Mouse (Mus musculus) neural tube, embryonic 12.5 days (tissue): ENCODE measurements around the gene Cfap157. TPM values are rescaled to one million over a fixed set of nuclear protein-coding genes. Genes with fewer than 3 reads are reported as not detected.

Experiments
- ATAC-seq: fragments of 200-750 bp; cut with Nextera tagmentation; 2 replicates; pipeline ENCODE4 v1.8.0; 2017; ENCODE audit warnings: low read depth, mild to moderate bottlenecking, moderate TSS enrichment, moderate library complexity; ENCODE audit not compliant: low FRiP score
- H3K27ac ChIP-seq: fragments of 300-500 bp; sonication (generic); 2 replicates; pipeline ENCODE4 v1.5.1; 2016
- H3K27me3 ChIP-seq: fragments of 300-500 bp; sonication (generic); replicated peaks from 2 replicates; pipeline ENCODE4 v1.6.1; 2016; ENCODE audit warnings: mild to moderate bottlenecking
- H3K36me3 ChIP-seq: fragments of 300-500 bp; sonication (generic); 2 replicates; pipeline ENCODE4 v1.6.1; 2016; ENCODE audit warnings: mild to moderate bottlenecking
- H3K4me1 ChIP-seq: fragments of 300-500 bp; sonication (generic); 2 replicates; pipeline ENCODE4 v1.6.1; 2016
- H3K4me2 ChIP-seq: fragments of 300-500 bp; sonication (generic); replicated peaks from 2 replicates; pipeline ENCODE4 v1.6.1; 2016; ENCODE audit warnings: mild to moderate bottlenecking
- H3K4me3 ChIP-seq: fragments of 300-500 bp; sonication (generic); 2 replicates; pipeline ENCODE4 v1.5.1; 2016
- H3K9ac ChIP-seq: fragments of 300-500 bp; sonication (generic); 2 replicates; pipeline ENCODE4 v1.6.1; 2016; ENCODE audit warnings: mild to moderate bottlenecking
- H3K9me3 ChIP-seq: fragments of 300-500 bp; sonication (generic); 2 replicates; pipeline ENCODE4 v1.6.1; 2016; ENCODE audit warnings: mild to moderate bottlenecking
- WGBS: fragments of 180-500 bp; shearing (Covaris S2); methylation state at CpG from one replicate; pipeline ENCODE4 v1.1.7; 2016; 5-methylcytosine and 5-hydroxymethylcytosine counted together
- polyA plus RNA-seq: library from polyadenylated mRNA; unstranded; fragments of >200 nt; fragmentation: Nextera tagmentation; extraction: Ambion mirVana; gene quantifications from 2 replicates; pipeline ENCODE4 v1.2.1, GENCODE M21; 2016

The Cfap157 gene
- polyA plus RNA-seq, 1 experiment from 2014 or later = 0.82 TPM

GRCm38 (mm10) chr2:32727435-32727834 is 56.8 kb downstream of the Cfap157 start:
- Histone ChIP-seq H3K36me3 (no peaks in the 10 kb centered on the region), H3K9ac (peak overlapping the region; percentile 14; the same call in 1 of the 2 replicates), H3K27ac (no peak overlapping the region), H3K4me2 (peak overlapping the region; percentile 57), H3K4me3 (peak overlapping the region; percentile 33), H3K9me3 (no peaks in the 10 kb centered on the region), H3K4me1 (peaks cover 14% of the 10 kb centered on the region; the same call in 1 of the 2 replicates), H3K27me3 (no peaks in the 10 kb centered on the region)
- WGBS = under 1% methylated on average over 16 of the region's 16 CpGs
- peak; percentile 94 for ATAC-seq

Other genes with a start within 250 kb of the Cfap157 start
- gene Fam102a, start 249.1 kb downstream of the Cfap157 start, polyA plus RNA-seq = 11.5 and 14.4 TPM in 2 replicates
- 121 and 124 TPM in 2 replicates for gene Dpm2, start 213.6 kb downstream of the Cfap157 start, polyA plus RNA-seq
- gene Pip5kl1, start 209.6 kb downstream of the Cfap157 start, polyA plus RNA-seq = 3.9 and 4.0 TPM in 2 replicates
- gene 9430097D07Rik, start 208.7 kb downstream of the Cfap157 start, polyA plus RNA-seq = 0.25 and 0.69 TPM in 2 replicates
- 20.4 and 21.4 TPM in 2 replicates for gene St6galnac4, start 197.3 kb downstream of the Cfap157 start, polyA plus RNA-seq
- gene St6galnac6, start 184.7 kb downstream of the Cfap157 start, polyA plus RNA-seq = 10.1 and 11.5 TPM in 2 replicates
- 46.6 and 50.4 TPM in 2 replicates for gene Ak1, start 162.7 kb downstream of the Cfap157 start, polyA plus RNA-seq
- 28.8 and 33.0 TPM in 2 replicates for gene Eng, start 137.8 kb downstream of the Cfap157 start, polyA plus RNA-seq
- gene Fpgs, start 80.3 kb downstream of the Cfap157 start, polyA plus RNA-seq = 16.4 and 17.3 TPM in 2 replicates
- gene Cdk9, start 71.4 kb downstream of the Cfap157 start, polyA plus RNA-seq = 97.8 and 103 TPM in 2 replicates
- gene Sh2d3c, start 63.4 kb downstream of the Cfap157 start, polyA plus RNA-seq = 41.8 and 45.1 TPM in 2 replicates
- gene 6330409D20Rik, start 43.4 kb downstream of the Cfap157 start, polyA plus RNA-seq = 2.1 and 3.1 TPM in 2 replicates
- 55.5 and 56.1 TPM in 2 replicates for gene Tor2a, start 27.2 kb downstream of the Cfap157 start, polyA plus RNA-seq
- 0.32 and 1.2 TPM in 2 replicates for gene Ttc16, start 8.8 kb downstream of the Cfap157 start, polyA plus RNA-seq
- gene Ptrh1, start 8.6 kb downstream of the Cfap157 start, polyA plus RNA-seq = 4.3 and 5.5 TPM in 2 replicates
- gene Stxbp1, start 62.8 kb upstream of the Cfap157 start, polyA plus RNA-seq = 121 and 130 TPM in 2 replicates
- gene Fam129b, start 91.7 kb upstream of the Cfap157 start, polyA plus RNA-seq = 39.6 and 40.3 TPM in 2 replicates
- gene Rpl12, start 177.1 kb upstream of the Cfap157 start, polyA plus RNA-seq = 108 and 122 TPM in 2 replicates
- gene Lrsam1, start 177.2 kb upstream of the Cfap157 start, polyA plus RNA-seq = 17.8 and 22.3 TPM in 2 replicates
- 25.0 and 26.3 TPM in 2 replicates for gene Slc2a8, start 197.7 kb upstream of the Cfap157 start, polyA plus RNA-seq